Mouse (Mus musculus) forebrain, embryonic 16.5 days (tissue): Measurements from ENCODE around the gene Tnfaip1. TPM values are rescaled to one million over a fixed set of nuclear protein-coding genes. Genes with fewer than 3 reads are reported as not detected.

ENCODE experiments used
- polyA plus RNA-seq: library from polyadenylated mRNA; unstranded; fragments of >200 nt; fragmentation: Nextera tagmentation; extraction: Ambion mirVana; gene quantifications from 2 replicates; pipeline ENCODE4 v1.2.1, GENCODE M21; 2015

Gene Tnfaip1
- polyA plus RNA-seq, 1 experiment from 2014 or later = 71.8 TPM

Other genes with a start within 250 kb of the Tnfaip1 start
- gene BC030499, start 245.5 kb downstream of the Tnfaip1 start, polyA plus RNA-seq = not detected in 2 replicates
- 21.6 and 22.1 TPM in 2 replicates for gene Spag5, start 234.8 kb downstream of the Tnfaip1 start, polyA plus RNA-seq
- 152 and 186 TPM in 2 replicates for gene Aldoc, start 213.4 kb downstream of the Tnfaip1 start, polyA plus RNA-seq
- gene Pigs, start 207.9 kb downstream of the Tnfaip1 start, polyA plus RNA-seq = 61.1 and 61.4 TPM in 2 replicates
- gene Unc119, start 192.8 kb downstream of the Tnfaip1 start, polyA plus RNA-seq = 68.6 and 69.1 TPM in 2 replicates
- not detected in 2 replicates for gene Foxn1, start 149.8 kb downstream of the Tnfaip1 start, polyA plus RNA-seq
- not detected in 2 replicates for gene Slc13a2, start 114.1 kb downstream of the Tnfaip1 start, polyA plus RNA-seq
- gene Slc46a1, start 70.6 kb downstream of the Tnfaip1 start, polyA plus RNA-seq = 18.3 and 19.8 TPM in 2 replicates
- 51.6 and 56.6 TPM in 2 replicates for gene Sarm1, start 38.6 kb downstream of the Tnfaip1 start, polyA plus RNA-seq
- gene Vtn, start 37.2 kb downstream of the Tnfaip1 start, polyA plus RNA-seq = 76.0 and 99.3 TPM in 2 replicates
- gene Sebox, start 32.9 kb downstream of the Tnfaip1 start, polyA plus RNA-seq = 0.16 and 0.19 TPM in 2 replicates
- gene Tmem199, start 24.2 kb downstream of the Tnfaip1 start, polyA plus RNA-seq = 78.8 and 86.3 TPM in 2 replicates
- gene Poldip2, start 24.1 kb downstream of the Tnfaip1 start, polyA plus RNA-seq = 209 and 214 TPM in 2 replicates
- gene Ift20, start within 50 bp of the Tnfaip1 start, polyA plus RNA-seq = 111 and 117 TPM in 2 replicates
- 31.1 and 34.9 TPM in 2 replicates for gene Tmem97, start 14.4 kb upstream of the Tnfaip1 start, polyA plus RNA-seq
- gene Nlk, start 161.0 kb upstream of the Tnfaip1 start, polyA plus RNA-seq = 31.2 and 33.6 TPM in 2 replicates
- 35.6 and 39.5 TPM in 2 replicates for gene Ccnq, start 215.4 kb upstream of the Tnfaip1 start, polyA plus RNA-seq